Mouse (Mus musculus): ENCODE results near the gene Cwc25.
"Not testable (repeated sequence)": the region's sequence is repeated elsewhere in the genome, so short reads cannot be mapped to it uniquely, and the experiment has no call there.

Gene Cwc25

GRCm38 (mm10) chr11:97771410-97771809 lies 5.1 kb upstream of the Cwc25 start:
- DNase-seq: no peak

GRCm38 (mm10) chr11:97769704-97770103 lies 3.3 kb upstream of the Cwc25 start:
- DNase-seq: no peak

GRCm38 (mm10) chr11:97761638-97762037 lies 4.7 kb downstream of the Cwc25 start:
- no peak for DNase-seq

- no peak for DNase-seq
Measured at GRCm38 (mm10) chr11:97758942-97759341, 7.4 kb downstream of the Cwc25 start.

GRCm38 (mm10) chr11:97758125-97758524 lies 8.2 kb downstream of the Cwc25 start:
- no peak for DNase-seq

- no peak for DNase-seq
Measured at GRCm38 (mm10) chr11:97753277-97753676, 13.1 kb downstream of the Cwc25 start.

- no peak for DNase-seq
Measured at GRCm38 (mm10) chr11:97748496-97748895, 17.9 kb downstream of the Cwc25 start.

GRCm38 (mm10) chr11:97747773-97748172 lies 18.6 kb downstream of the Cwc25 start:
- DNase-seq: no peak

GRCm38 (mm10) chr11:97745331-97745721 lies 21.0 kb downstream of the Cwc25 start:
- no peak for DNase-seq

- DNase-seq: peak; percentile 98 to 99
Measured at GRCm38 (mm10) chr11:97744718-97745330, 21.5 kb downstream of the Cwc25 start.

- DNase-seq: peak; percentile 67 to 80
Measured at GRCm38 (mm10) chr11:97744063-97744717, 22.2 kb downstream of the Cwc25 start, which contains the start of gene Pip4k2b. Gene Pip4k2b (minus strand): TSS chr11:97744704.

GRCm38 (mm10) chr11:97743423-97743822 lies 22.9 kb downstream of the Cwc25 start:
- no peak for DNase-seq

GRCm38 (mm10) chr11:97742591-97742990 lies 23.8 kb downstream of the Cwc25 start:
- no peak for DNase-seq

- DNase-seq: no peak
Measured at GRCm38 (mm10) chr11:97742157-97742556, 24.2 kb downstream of the Cwc25 start.

GRCm38 (mm10) chr11:97740190-97740589 lies 26.2 kb downstream of the Cwc25 start:
- DNase-seq: peak; percentile 68 to 77

GRCm38 (mm10) chr11:97739155-97739554 lies 27.2 kb downstream of the Cwc25 start:
- no peak for DNase-seq

GRCm38 (mm10) chr11:97738703-97739102 lies 27.7 kb downstream of the Cwc25 start:
- DNase-seq: no peak

GRCm38 (mm10) chr11:97737600-97737999 lies 28.8 kb downstream of the Cwc25 start:
- DNase-seq: no peak

- no peak for DNase-seq
Measured at GRCm38 (mm10) chr11:97736645-97737044, 29.7 kb downstream of the Cwc25 start.

GRCm38 (mm10) chr11:97734810-97735209 lies 31.5 kb downstream of the Cwc25 start:
- not testable (repeated sequence) for DNase-seq

- peak in 1 of 2 experiments; percentile 3 for DNase-seq
Measured at GRCm38 (mm10) chr11:97733689-97734088, 32.7 kb downstream of the Cwc25 start.

GRCm38 (mm10) chr11:97728730-97729129 lies 37.6 kb downstream of the Cwc25 start:
- peak in 1 of 2 experiments; percentile 8 for DNase-seq

GRCm38 (mm10) chr11:97728311-97728710 lies 38.0 kb downstream of the Cwc25 start:
- DNase-seq: no peak

GRCm38 (mm10) chr11:97723709-97724108 lies 42.6 kb downstream of the Cwc25 start:
- DNase-seq: peak; percentile 31 to 47

GRCm38 (mm10) chr11:97721338-97721737 lies 45.0 kb downstream of the Cwc25 start:
- DNase-seq: no peak

Measured in kidney, postnatal 4 days (tissue).